Mouse (Mus musculus) CH12.LX (cell line): ENCODE data around the gene Atp5d. TPM values are rescaled to one million over a fixed set of nuclear protein-coding genes. Genes with fewer than 3 reads are reported as not detected.

ENCODE experiments used
- DNase-seq: peaks from one replicate; pipeline ENCODE4 v3.0.0-alpha.2; 2013; ENCODE audit errors: extremely low read depth
- H3K27ac ChIP-seq: 2 replicates; pipeline ENCODE4 v1.5.1; 2012; ENCODE audit warnings: low read depth, mild to moderate bottlenecking, control low read depth, moderate library complexity; ENCODE audit not compliant: insufficient read depth
- H3K27me3 ChIP-seq: replicated peaks from 2 replicates; pipeline ENCODE3; 2012; ENCODE audit warnings: inconsistent platforms
- H3K36me3 ChIP-seq, 2 experiments: replicated peaks in 1 of 2; 2 replicates each; pipeline versions ENCODE3 to v1.6.1; 2012; ENCODE audit warnings: inconsistent platforms in 1 of 2, low read length in 1 of 2, mild to moderate bottlenecking in 1 of 2, mixed read lengths in 1 of 2, moderate library complexity in 1 of 2; ENCODE audit not compliant: control insufficient read depth in 1 of 2, insufficient read depth in 1 of 2
- H3K4me1 ChIP-seq, 2 experiments: 2 replicates each; pipeline ENCODE4 v1.6.1; 2012; ENCODE audit warnings: inconsistent platforms in 1 of 2, moderate library complexity in 1 of 2; ENCODE audit not compliant: insufficient read depth in 2 of 2, control insufficient read depth in 1 of 2
- H3K4me2 ChIP-seq: 2 replicates; pipeline ENCODE4 v1.6.1; 2012; ENCODE audit warnings: low read depth, mild to moderate bottlenecking, control low read depth; ENCODE audit not compliant: poor library complexity, insufficient read depth, severe bottlenecking
- H3K4me3 ChIP-seq, 3 experiments: fragments of 150-350 bp in 1 of 3; sonication (generic) in 1 of 3; replicated peaks in 1 of 3; 2 replicates each; pipeline versions ENCODE3 to v1.5.1; 2011 to 2012; ENCODE audit warnings: low read depth in 2 of 3, low read length in 2 of 3, mild to moderate bottlenecking in 2 of 3, moderate library complexity in 2 of 3, control low read depth in 1 of 3, improper control_type of control experiment in 1 of 3, inconsistent platforms in 1 of 3, mixed read lengths in 1 of 3; ENCODE audit not compliant: poor library complexity in 1 of 3
- H3K79me2 ChIP-seq: replicated peaks from 2 replicates; pipeline ENCODE4 v1.6.1; 2012; ENCODE audit warnings: mild to moderate bottlenecking, moderate library complexity; ENCODE audit not compliant: control insufficient read depth, poor library complexity, insufficient read depth, severe bottlenecking; ENCODE audit errors: extremely low read depth
- H3K9ac ChIP-seq: 2 replicates; pipeline ENCODE4 v1.6.1; 2012; ENCODE audit warnings: low read depth, mild to moderate bottlenecking, control low read depth, moderate library complexity; ENCODE audit not compliant: insufficient read depth
- H3K9me3 ChIP-seq: replicated peaks from 2 replicates; pipeline ENCODE3; 2012; ENCODE audit warnings: low read length, inconsistent platforms, mixed read lengths
- BHLHE40 ChIP-seq: IDR thresholded peaks from 2 replicates; pipeline ENCODE4 v1.6.1; 2011; ENCODE audit warnings: mild to moderate bottlenecking, low read depth, low read length, improper control_type of control experiment
- CHD1 ChIP-seq: IDR thresholded peaks from 2 replicates; pipeline ENCODE4 v1.6.1; 2012; ENCODE audit warnings: low read depth, low read length, improper control_type of control experiment, inconsistent platforms
- CHD2 ChIP-seq: IDR thresholded peaks from 2 replicates; pipeline ENCODE4 v1.6.1; 2011; ENCODE audit warnings: low read length, improper control_type of control experiment
- CTCF ChIP-seq, 2 experiments: IDR thresholded peaks in 1 of 2; conservative IDR thresholded peaks in 1 of 2; 2 replicates each; pipeline ENCODE4 v1.5.1; 2011 to 2012; ENCODE audit warnings: low read depth in 2 of 2, low read length in 2 of 2, improper control_type of control experiment in 1 of 2, inconsistent platforms in 1 of 2, mild to moderate bottlenecking in 1 of 2, moderate library complexity in 1 of 2
- E2F4 ChIP-seq: IDR thresholded peaks from 2 replicates; pipeline ENCODE4 v1.6.1; 2011; ENCODE audit warnings: low read depth, low read length, improper control_type of control experiment; ENCODE audit not compliant: insufficient replicate concordance
- EP300 ChIP-seq: IDR thresholded peaks from 2 replicates; pipeline ENCODE4 v1.6.1; 2011; ENCODE audit warnings: low read length, improper control_type of control experiment
- ETS1 ChIP-seq: conservative IDR thresholded peaks from 2 replicates; pipeline ENCODE4 v1.6.1; 2012; ENCODE audit warnings: low read depth, mild to moderate bottlenecking, inconsistent platforms, low read length, improper control_type of control experiment, moderate library complexity
- HCFC1 ChIP-seq: IDR thresholded peaks from 2 replicates; pipeline ENCODE4 v1.6.1; 2012; ENCODE audit warnings: low read depth, mild to moderate bottlenecking, inconsistent platforms, low read length, improper control_type of control experiment
- IRF4 ChIP-seq: IDR thresholded peaks from 2 replicates; pipeline ENCODE4 v1.6.1; 2014; ENCODE audit warnings: low read depth, mild to moderate bottlenecking, inconsistent platforms, low read length, improper control_type of control experiment
- JUND ChIP-seq: conservative IDR thresholded peaks from 2 replicates; pipeline ENCODE4 v1.6.1; 2011; ENCODE audit warnings: low read depth, low read length, improper control_type of control experiment
- MAZ ChIP-seq: IDR thresholded peaks from 2 replicates; pipeline ENCODE4 v1.6.1; 2012; ENCODE audit warnings: low read depth, mild to moderate bottlenecking, inconsistent platforms, low read length, improper control_type of control experiment, moderate library complexity
- MEF2A ChIP-seq: IDR thresholded peaks from 2 replicates; pipeline ENCODE4 v1.6.1; 2014; ENCODE audit warnings: low read depth, mild to moderate bottlenecking, inconsistent platforms, low read length, improper control_type of control experiment, borderline replicate concordance
- MYC ChIP-seq: IDR thresholded peaks from 2 replicates; pipeline ENCODE4 v1.6.1; 2011; ENCODE audit warnings: low read depth, mild to moderate bottlenecking, improper control_type of control experiment, low read length
- NELFE ChIP-seq: IDR thresholded peaks from 2 replicates; pipeline ENCODE4 v1.6.1; 2011; ENCODE audit warnings: low read depth, low read length, improper control_type of control experiment
- NRF1 ChIP-seq: IDR thresholded peaks from 2 replicates; pipeline ENCODE4 v1.6.1; 2014; ENCODE audit warnings: low read depth, mild to moderate bottlenecking, inconsistent platforms, low read length, improper control_type of control experiment, moderate library complexity
- PAX5 ChIP-seq: IDR thresholded peaks from 2 replicates; pipeline ENCODE4 v1.6.1; 2012; ENCODE audit warnings: low read length, inconsistent platforms, mixed read lengths
- POLR2A ChIP-seq: IDR thresholded peaks from 2 replicates; pipeline ENCODE4 v1.6.1; 2011; ENCODE audit warnings: low read depth, mild to moderate bottlenecking, improper control_type of control experiment, low read length
- RAD21 ChIP-seq: IDR thresholded peaks from 2 replicates; pipeline ENCODE4 v1.6.1; 2011; ENCODE audit warnings: low read depth, mild to moderate bottlenecking, low read length, improper control_type of control experiment, moderate library complexity
- RCOR1 ChIP-seq: conservative IDR thresholded peaks from 2 replicates; pipeline ENCODE4 v1.6.1; 2012; ENCODE audit warnings: low read depth, mild to moderate bottlenecking, inconsistent platforms, low read length, improper control_type of control experiment
- SMC3 ChIP-seq: IDR thresholded peaks from 2 replicates; pipeline ENCODE4 v1.6.1; 2011; ENCODE audit warnings: low read depth, low read length, improper control_type of control experiment
- TBP ChIP-seq: conservative IDR thresholded peaks from 2 replicates; pipeline ENCODE4 v1.6.1; 2011; ENCODE audit warnings: low read depth, low read length, improper control_type of control experiment
- UBTF ChIP-seq: IDR thresholded peaks from 2 replicates; pipeline ENCODE4 v1.6.1; 2012; ENCODE audit warnings: low read depth, mild to moderate bottlenecking, inconsistent platforms, low read length, improper control_type of control experiment, moderate library complexity
- USF2 ChIP-seq: conservative IDR thresholded peaks from 2 replicates; pipeline ENCODE4 v1.6.1; 2011; ENCODE audit warnings: low read depth, low read length, improper control_type of control experiment
- ZKSCAN1 ChIP-seq: IDR thresholded peaks from 2 replicates; pipeline ENCODE4 v1.6.1; 2012; ENCODE audit warnings: low read depth, inconsistent platforms, low read length, improper control_type of control experiment, borderline replicate concordance
- ZMIZ1 ChIP-seq: IDR thresholded peaks from 2 replicates; pipeline ENCODE4 v1.6.1; 2012; ENCODE audit warnings: low read depth, mild to moderate bottlenecking, inconsistent platforms, low read length, improper control_type of control experiment
- ZNF384 ChIP-seq: IDR thresholded peaks from 2 replicates; pipeline ENCODE4 v1.6.1; 2012; ENCODE audit warnings: low read depth, low read length, improper control_type of control experiment, inconsistent platforms
- dilution Hi-C: fragments of 300-500 bp; cut with MboI; formaldehyde crosslinking; loops from 2 replicates; pipeline ENCODE4 v1.14.3; 2020; ENCODE audit warnings: low sequenced_read_pairs; ENCODE audit not compliant: extremely low pct_unique_long_range_greater_than_20kb, extremely low pct_ligation_motif_present
- in situ Hi-C: fragments of 300-500 bp; cut with MboI; formaldehyde crosslinking; loops from 3 replicates; pipeline ENCODE4 v1.14.3; 2019; ENCODE audit warnings: low sequenced_read_pairs, low pct_ligation_motif_present, low pct_unique_long_range_greater_than_20kb, mixed read lengths
- polyA plus RNA-seq: library from polyadenylated mRNA; unstranded; fragments of >175 nt; gene quantifications from 2 replicates; pipeline ENCODE4 v1.2.1, GENCODE M21; 2012; ENCODE audit warnings: low read depth; ENCODE audit not compliant: insufficient read length
- total RNA-seq, 2 experiments: library from RNA; depleted of rRNA; stranded (reverse); fragments of 300-350 nt in 1 of 2; fragments of >200 nt in 1 of 2; gene quantifications; 2 replicates each; pipeline ENCODE4 v1.2.3; 2012 to 2014

The Atp5d gene
- total and polyA plus RNA-seq, 3 experiments: 106 to 352 (median 326) TPM

GRCm38 (mm10) chr10:80152873-80153260 is 14.4 kb downstream of the Atp5d start (continued):
- TF ChIP-seq ZMIZ1 (no peak), ZKSCAN1 (no peak), HCFC1 (peak; percentile 25), USF2 (no peak), EP300 (peak; percentile 74), RAD21 (no peak), E2F4 (no peak), POLR2A (no peak; the same call in 1 of the 2 replicates), CHD1 (peak; percentile 84; the same call in 1 of the 2 replicates), MYC (no peak), PAX5 (no peak), MEF2A (peak; percentile 49), TBP (no peak), MAZ (peak; percentile 99), CHD2 (peak; percentile 65; the same call in 1 of the 2 replicates), CTCF (conservative IDR thresholded peaks at IDR 0.05 in 1 of 2, IDR thresholded peaks at IDR 0.05 in 1 of 2; ENCODE audit: low read depth in 2 of 2, low read length in 2 of 2) (no peak)
- TF ChIP-seq, all 38 proteins: peak for 16

GRCm38 (mm10) chr10:80153713-80154112 is 15.3 kb downstream of the Atp5d start:
- dilution Hi-C loops: no loop called here
- Histone ChIP-seq H3K4me1 (peaks cover 16 to 54% of the 10 kb centered on the region in 2 experiments), H3K27me3 (no peaks in the 10 kb centered on the region)

More at GRCm38 (mm10) chr10:80153713-80154112, 15.3 kb downstream of the Atp5d start:
- no peak for TF ChIP-seq JUND
- no peak for TF ChIP-seq E2F4
- TF ChIP-seq RCOR1: no peak
- TF ChIP-seq NRF1: no peak
- no peak for TF ChIP-seq BHLHE40
- TF ChIP-seq ZKSCAN1: no peak
- no peak for TF ChIP-seq IRF4
- TF ChIP-seq NELFE: no peak
- no peak for TF ChIP-seq ETS1
- TF ChIP-seq ZNF384: no peak
- TF ChIP-seq CHD1: no peak
- no peak for TF ChIP-seq MAZ
- TF ChIP-seq PAX5: no peak
- no peak for TF ChIP-seq UBTF
- no peak for TF ChIP-seq CHD2
- TF ChIP-seq EP300: no peak
- TF ChIP-seq ZMIZ1: no peak
- no peak for TF ChIP-seq SMC3
- Histone ChIP-seq H3K9ac (0 out of 2 replicates have a peak overlapping the region, but pooled peaks have one; percentile 40), H3K4me3 (no peak overlapping the region), H3K4me2 (no peak overlapping the region), H3K36me3 (peaks cover 40 to 51% of the 10 kb centered on the region in 2 experiments), H3K9me3 (no peaks in the 10 kb centered on the region), H3K27ac (peak overlapping the region; percentile 96), H3K79me2 (peaks cover 15% of the 10 kb centered on the region)
- in situ Hi-C loops: no loop called here
- no peak for DNase-seq
